Mouse (Mus musculus) forebrain, embryonic 16.5 days (tissue): ENCODE results near the gene Asb1. TPM values are rescaled to one million over a fixed set of nuclear protein-coding genes. Genes with fewer than 3 reads are reported as not detected.

Experiments
- polyA plus RNA-seq: library from polyadenylated mRNA; unstranded; fragments of >200 nt; fragmentation: Nextera tagmentation; extraction: Ambion mirVana; gene quantifications from 2 replicates; pipeline ENCODE4 v1.2.1, GENCODE M21; 2015

Gene Asb1
- polyA plus RNA-seq, 1 experiment from 2014 or later = 14.1 TPM

Other genes with a start within 250 kb of the Asb1 start
- 7.6 and 9.3 TPM in 2 replicates for gene Scly, start 242.2 kb upstream of the Asb1 start, polyA plus RNA-seq
- gene Espnl, start 218.5 kb upstream of the Asb1 start, polyA plus RNA-seq = 0.08 and 0.14 TPM in 2 replicates
- 0.15 TPM in 1 of 2 replicates, not detected in the other for gene Klhl30, start 189.5 kb upstream of the Asb1 start, polyA plus RNA-seq
- 0.16 and 0.62 TPM in 2 replicates for gene Erfe, start 174.1 kb upstream of the Asb1 start, polyA plus RNA-seq
- 158 and 163 TPM in 2 replicates for gene Ilkap, start 141.7 kb upstream of the Asb1 start, polyA plus RNA-seq
- gene Hes6, start 126.5 kb upstream of the Asb1 start, polyA plus RNA-seq = 208 and 217 TPM in 2 replicates
- 5.6 and 6.3 TPM in 2 replicates for gene Per2, start 81.2 kb upstream of the Asb1 start, polyA plus RNA-seq
- gene Traf3ip1, start 45.9 kb upstream of the Asb1 start, polyA plus RNA-seq = 10.9 and 13.2 TPM in 2 replicates